Mouse (Mus musculus): ENCODE measurements around the gene Cdh13. TPM values are rescaled to one million over a fixed set of nuclear protein-coding genes. Genes with fewer than 3 reads are reported as not detected.

Cdh13 gene
- 0.21 TPM for total RNA-seq (2023)

DNA sequence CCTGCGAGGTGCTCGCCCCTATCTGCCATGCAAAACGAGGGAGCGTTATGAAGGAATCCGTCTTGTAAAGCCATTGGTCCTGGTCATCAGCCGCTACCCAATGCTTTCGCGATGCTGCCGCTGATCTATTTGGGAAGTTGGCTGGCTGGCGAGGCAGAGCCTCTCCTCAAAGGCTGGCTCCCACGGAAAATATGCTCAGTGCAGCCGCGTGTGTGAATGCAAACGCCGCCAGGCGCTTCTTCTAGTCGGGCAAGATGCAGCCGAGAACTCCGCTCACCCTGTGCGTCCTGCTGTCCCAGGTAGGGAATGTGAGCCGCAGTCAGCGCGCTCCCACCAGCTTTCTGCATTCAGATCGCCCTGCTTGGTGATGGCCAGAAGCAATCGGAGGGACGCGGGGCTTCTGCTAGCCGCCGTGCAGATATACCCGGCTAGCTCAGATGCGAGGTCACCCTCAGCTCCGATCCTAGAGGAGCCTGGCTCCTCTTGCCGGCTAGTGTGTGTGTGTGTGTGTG lies at the start of gene Cdh13:
TSS of gene Cdh13 (plus strand) at position 134 of the 512 bp plus-strand sequence.

GRCm38 (mm10) chr8:119344190-119344856 lies 1060.8 kb downstream of the Cdh13 start, which contains the start of gene Hsbp1:
Hsbp1 (plus strand) TSS chr8:119344488.

Measured in CD4-positive naive resting alpha-beta T cell, adult 57 days (primary cell).